Mouse (Mus musculus) splenic B cell, adult 2 months (primary cell): ENCODE results near the gene Olfr355.

Experiments used
- DNase-seq: peaks from one replicate; pipeline ENCODE4 v3.0.0-alpha.2; 2011; ENCODE audit warnings: low read depth, low spot score
- H3K27me3 ChIP-seq: 2 replicates; pipeline ENCODE4 v1.6.1; 2012; ENCODE audit warnings: mild to moderate bottlenecking, low read length, moderate library complexity, mixed read lengths; ENCODE audit not compliant: control insufficient read depth, poor library complexity, insufficient read depth, severe bottlenecking
- H3K36me3 ChIP-seq: 2 replicates; pipeline ENCODE4 v1.6.1; 2012; ENCODE audit warnings: mild to moderate bottlenecking, low read length, moderate library complexity, mixed read lengths; ENCODE audit not compliant: control insufficient read depth, poor library complexity, insufficient read depth, severe bottlenecking

The Olfr355 gene

DNA sequence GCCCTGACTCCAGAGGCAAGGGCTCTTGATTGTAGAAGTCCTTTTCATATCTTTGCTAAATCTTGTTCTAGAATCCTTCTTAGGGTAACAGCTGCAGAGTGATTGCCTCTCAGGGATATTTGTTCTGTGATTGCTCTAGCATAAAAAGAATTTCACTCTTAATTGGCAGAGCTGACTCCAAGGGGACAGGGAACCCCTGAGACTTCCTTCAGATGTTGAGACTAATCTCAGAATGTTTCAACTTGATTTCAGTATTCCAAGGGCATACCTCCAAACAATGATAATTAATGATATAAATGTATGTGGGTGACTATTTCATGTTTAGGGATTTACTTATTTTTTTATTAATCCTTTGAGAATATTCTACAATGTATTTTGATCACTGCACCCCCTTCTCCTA is at the start of gene Olfr355:
Gene Olfr355 (minus strand): TSS at position 101 of the 400 bp plus-strand sequence.
- H3K36me3 ChIP-seq, result no peaks in the 10 kb centered on the region
- no peak for DNase-seq
- no peaks in the 10 kb centered on the region for H3K27me3 ChIP-seq

DNA sequence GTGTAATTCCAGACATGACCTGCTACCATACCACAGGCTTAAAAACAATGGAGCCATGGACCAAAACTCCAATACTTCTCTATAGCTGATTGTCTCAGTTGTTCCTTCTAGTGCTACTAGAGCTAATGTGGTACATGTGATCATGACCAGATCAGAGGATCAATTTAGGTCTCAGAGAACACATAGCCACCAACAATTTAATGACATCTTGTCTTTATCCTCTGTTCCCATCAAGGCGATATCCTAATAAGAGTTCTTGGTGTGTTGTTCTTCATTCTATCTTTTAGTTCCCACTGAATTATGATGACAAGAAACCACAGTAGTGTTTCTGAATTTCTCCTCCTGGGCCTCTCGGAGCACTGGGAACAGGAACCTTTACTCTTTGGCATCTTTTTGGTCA is 8.1 kb upstream of the Olfr355 start, which contains the start of gene Olfr356:
Gene Olfr356 (plus strand): TSS at position 301 of the 400 bp plus-strand sequence.
- H3K27me3 ChIP-seq, result no peaks in the 10 kb centered on the region
- no peak for DNase-seq
- H3K36me3 ChIP-seq, result no peaks in the 10 kb centered on the region

DNA sequence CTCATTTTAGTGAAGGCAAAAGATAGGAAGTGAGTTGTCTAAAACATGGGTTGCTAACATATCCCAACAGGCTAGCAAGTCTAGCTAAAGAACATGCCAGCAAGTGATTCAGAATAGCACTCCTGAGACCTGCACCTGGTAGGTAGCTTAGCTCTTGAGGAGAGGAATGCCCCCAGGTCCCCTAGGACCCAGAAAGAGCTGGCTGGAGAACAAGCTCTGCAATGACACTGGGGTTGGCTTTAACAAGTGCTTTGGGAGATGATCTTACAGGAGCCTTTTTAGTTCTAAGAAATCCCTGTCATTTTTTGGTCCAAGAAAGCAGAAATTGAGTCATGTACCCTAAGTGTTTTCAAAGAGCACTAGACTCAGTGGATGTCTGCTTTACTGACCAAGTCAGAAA is 23.3 kb downstream of the Olfr355 start, which contains the start of gene Olfr354:
Gene Olfr354 (plus strand): TSS at position 301 of the 400 bp plus-strand sequence.
- H3K27me3 ChIP-seq, result no peaks in the 10 kb centered on the region
- H3K36me3 ChIP-seq, result no peaks in the 10 kb centered on the region
- DNase-seq, result no peak

DNA sequence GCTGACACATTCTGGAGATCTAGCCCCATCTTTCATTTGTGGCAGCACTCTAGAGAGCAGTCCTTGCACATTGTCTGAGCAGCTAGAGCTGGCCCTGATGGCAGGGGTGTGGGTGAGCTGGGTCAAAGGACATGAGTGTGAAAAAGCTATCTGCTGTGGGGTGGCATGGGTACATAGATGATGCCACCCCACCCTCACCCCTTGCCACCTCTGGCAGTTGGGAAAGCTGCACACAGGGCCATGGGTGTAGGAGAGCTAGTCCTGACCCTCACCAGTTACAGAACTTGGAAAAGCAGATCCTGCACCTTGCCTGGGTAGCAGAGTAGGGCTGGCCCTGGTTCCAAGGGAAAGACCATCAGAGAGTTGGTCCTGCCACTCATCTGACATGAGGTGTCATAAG is 31.6 kb downstream of the Olfr355 start:
- no peaks in the 10 kb centered on the region for H3K36me3 ChIP-seq
- H3K27me3 ChIP-seq, result no peaks in the 10 kb centered on the region
- no peak for DNase-seq

DNA sequence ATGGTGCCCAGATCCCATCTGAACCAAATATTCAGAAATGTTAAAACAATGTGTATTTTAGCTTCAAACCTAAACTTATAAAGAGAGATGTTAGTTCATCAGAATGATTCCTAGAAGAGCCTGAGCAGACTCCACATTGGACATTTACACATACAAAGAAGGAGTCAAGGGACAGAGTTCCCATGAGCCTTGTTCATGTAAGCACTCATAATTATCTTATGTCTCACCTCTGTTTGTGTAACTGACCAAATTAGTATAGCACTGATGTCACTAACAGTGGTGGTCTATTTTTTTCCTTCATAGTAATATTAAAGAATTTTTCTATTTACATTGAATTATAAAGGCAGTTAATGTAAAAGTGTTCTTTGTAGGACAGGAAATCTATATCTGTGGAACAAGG is 35.9 kb downstream of the Olfr355 start, which contains the start of gene Olfr353:
Gene Olfr353 (minus strand): TSS at position 101 of the 400 bp plus-strand sequence.
- Histone ChIP-seq H3K36me3 (no peaks in the 10 kb centered on the region), H3K27me3 (no peaks in the 10 kb centered on the region)
- no peak for DNase-seq
